ENCODE assay signal across 8 mouse cellular contexts in genomic region chr17:80059731-80060130, GRCm38 (mm10). TPM values are rescaled to one million over a fixed set of nuclear protein-coding genes. Genes with fewer than 3 reads are reported as not detected.
A peak's percentile ranks its signal among the peaks of the same experiment; 100 is the strongest.
DNase-seq lines count a peak whose midpoint lies in the region; TF ChIP-seq lines count a peak whose summit lies in the region.

No protein-coding gene starts in this region.

- peaks cover 9% of the 10 kb centered on the region for H3K4me1 ChIP-seq in bone marrow macrophage, adult 2 months (ENCODE audit: control insufficient read depth, insufficient read depth, low read length)
- H3K4me1 ChIP-seq in hindbrain, embryonic 10.5 days (replicated peaks), result peaks cover 37% of the 10 kb centered on the region

- no peaks in the 10 kb centered on the region for H3K9me3 ChIP-seq in hindbrain, embryonic 10.5 days

- TF ChIP-seq POLR2A in bone marrow macrophage, adult 2 months (IDR thresholded peaks at IDR 0.05; ENCODE audit: borderline replicate concordance, low read depth, low read length), result no peak

- peak overlapping the region; percentile 99 for H3K4me3 ChIP-seq in gastrocnemius, adult 2 months
- H3K4me3 ChIP-seq in bone marrow macrophage, adult 2 months (ENCODE audit: insufficient read depth, low read length), result peak overlapping the region; percentile 28; the same call in 1 of the 2 replicates
- peak overlapping the region; percentile 97 for H3K4me3 ChIP-seq in hindbrain, embryonic 10.5 days

- intact Hi-C loops in gastrocnemius, adult 2 months (cut with DNase I), result loop anchor here (5.0 kb wide), 2 partner anchors 68 to 108 kb away; partner anchors contain the start of gene Galm
- intact Hi-C loops in gastrocnemius, postnatal 14 days (cut with DNase I; ENCODE audit: low total_unique reads), result loop anchor here (10.0 kb wide), 1 partner anchor 75 kb away; no protein-coding TSS in a partner anchor

- WGBS in hindbrain, embryonic 10.5 days, result 16% methylated on average over 1 of the region's 1 CpGs

- no peaks in the 10 kb centered on the region for H3K27me3 ChIP-seq in hindbrain, embryonic 10.5 days (ENCODE audit: insufficient read depth, poor library complexity, severe bottlenecking)

- peak overlapping the region; percentile 93; the same call in 1 of the 2 replicates for H3K27ac ChIP-seq in gastrocnemius, adult 2 months
- H3K27ac ChIP-seq in bone marrow macrophage, adult 2 months (ENCODE audit: insufficient read depth, low read depth, low read length), result no peak overlapping the region
- H3K27ac ChIP-seq in hindbrain, embryonic 10.5 days, result no peak overlapping the region

- TF ChIP-seq CTCF in gastrocnemius, adult 2 months (IDR thresholded peaks at IDR 0.05), result no peak
- TF ChIP-seq CTCF in bone marrow macrophage, adult 2 months (IDR thresholded peaks at IDR 0.05; ENCODE audit: low read depth, low read length), result no peak

- peaks cover 12% of the 10 kb centered on the region for H3K36me3 ChIP-seq in hindbrain, embryonic 10.5 days

- DNase-seq in gastrocnemius, adult 2 months, result no peak
- no peak for DNase-seq in gastrocnemius, postnatal 14 days
- DNase-seq in hindbrain, embryonic 10.5 days (ENCODE audit: low spot score), result no peak
- DNase-seq in lung, postnatal 25 days (ENCODE audit: low spot score), result peak; percentile 53
- no peak for DNase-seq in thymus, postnatal 0 days (ENCODE audit: low spot score)
- DNase-seq in thymus, postnatal 36 days, result no peak
- DNase-seq in spleen, postnatal 10 days (ENCODE audit: low spot score in 2 of 2), result no peak

RNA-seq across cellular contexts. Expression of gene Hnrnpll, which starts 2.4 kb away (rescaled TPM):
- 10 to 100 TPM; 16.4 to 18.7 TPM for total RNA-seq in gastrocnemius, adult 2 months (2021)
- 10 to 100 TPM; 16.7 to 17.8 TPM for total RNA-seq in gastrocnemius, postnatal 14 days (2021)
- 44.9 and 47.7 TPM in 2 replicates for polyA plus RNA-seq in bone marrow macrophage, adult 2 months (2012; ENCODE audit: insufficient read depth, insufficient read length, missing spikeins)
- 85.6 and 92.4 TPM in 2 replicates for polyA plus RNA-seq in hindbrain, embryonic 10.5 days (2016; fragmentation: Nextera tagmentation; extraction: Ambion mirVana)
- 58.1 and 68.5 TPM in 2 replicates for polyA plus RNA-seq in thymus, postnatal 0 days (2015; fragmentation: Nextera tagmentation; extraction: Ambion mirVana)

Comparison
In these comparisons a context has a peak if more than half of its experiments do, and no peak if none do; other contexts are left out.
1. H3K4me3 ChIP-seq: peak in every context shown above with its lines; median percentile 99 in gastrocnemius, adult 2 months; 97 in hindbrain, embryonic 10.5 days; 28 in bone marrow macrophage, adult 2 months.